Mouse (Mus musculus): ENCODE measurements at regions not wholly inside any gene's neighbourhood (a gene's known extent, or its start where the extent isn't known, plus 50 kb on each side); places are given as distances from the start of the nearest gene placed in this dataset.

DNA sequence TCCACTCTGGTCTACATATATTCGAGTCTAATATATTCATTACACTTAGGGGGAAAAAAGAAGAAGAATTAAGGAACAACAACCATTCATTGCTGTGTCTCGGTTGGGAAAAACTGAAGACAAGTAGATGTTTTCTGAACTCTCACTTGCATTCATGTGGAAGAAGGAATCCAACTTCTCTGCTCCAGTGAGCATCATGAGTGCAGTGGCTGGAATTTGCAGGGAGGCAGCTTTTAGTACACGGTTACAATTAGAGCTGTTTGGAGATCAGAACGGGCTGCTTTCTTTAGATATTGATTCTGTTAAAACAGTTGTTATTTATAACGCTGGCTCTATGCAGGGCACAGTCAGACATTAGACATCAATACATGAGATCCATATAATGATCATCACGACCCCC is 298.5 kb upstream of the Syt1 start:
- TF ChIP-seq CTCF (IDR thresholded peaks at IDR 0.05; ENCODE audit: borderline replicate concordance, insufficient read depth, low read length) = no peak
- no peak for TF ChIP-seq POLR2A (IDR thresholded peaks at IDR 0.05; ENCODE audit: low read depth, low read length)

Measured in embryonic fibroblast, embryonic 13.5 days (primary cell).